Mouse (Mus musculus) forebrain, embryonic 16.5 days (tissue): ENCODE data around the gene Slc31a1. TPM values are rescaled to one million over a fixed set of nuclear protein-coding genes. Genes with fewer than 3 reads are reported as not detected.

Source experiments
- ATAC-seq: fragments of 200-750 bp; cut with Nextera tagmentation; 2 replicates; pipeline ENCODE4 v1.8.0; 2017; ENCODE audit warnings: mild to moderate bottlenecking, moderate library complexity
- H3K27ac ChIP-seq: fragments of 300-500 bp; sonication (generic); 2 replicates; pipeline ENCODE4 v1.5.1; 2014; ENCODE audit warnings: low read length, control low read depth
- H3K27me3 ChIP-seq: fragments of 300-500 bp; sonication (generic); replicated peaks from 2 replicates; pipeline ENCODE4 v1.6.1; 2014; ENCODE audit warnings: low read length; ENCODE audit not compliant: control insufficient read depth, insufficient read depth
- H3K36me3 ChIP-seq: fragments of 300-500 bp; sonication (generic); 2 replicates; pipeline ENCODE4 v1.6.1; 2014; ENCODE audit not compliant: control insufficient read depth, insufficient read depth
- H3K4me1 ChIP-seq: fragments of 300-500 bp; sonication (generic); replicated peaks from 2 replicates; pipeline ENCODE4 v1.6.1; 2014; ENCODE audit warnings: low read length; ENCODE audit not compliant: control insufficient read depth, insufficient read depth
- H3K4me2 ChIP-seq: fragments of 300-500 bp; sonication (generic); 2 replicates; pipeline ENCODE4 v1.6.1; 2014; ENCODE audit warnings: mild to moderate bottlenecking, low read length, control low read depth
- H3K4me3 ChIP-seq: fragments of 300-500 bp; sonication (generic); replicated peaks from 2 replicates; pipeline ENCODE4 v1.5.1; 2014; ENCODE audit warnings: mild to moderate bottlenecking, low read length, control low read depth
- H3K9ac ChIP-seq: fragments of 300-500 bp; sonication (generic); replicated peaks from 2 replicates; pipeline ENCODE4 v1.6.1; 2014; ENCODE audit warnings: low read depth, low read length, control low read depth
- H3K9me3 ChIP-seq: fragments of 300-500 bp; sonication (generic); 2 replicates; pipeline ENCODE4 v1.6.1; 2016; ENCODE audit warnings: low read length; ENCODE audit not compliant: control insufficient read depth
- WGBS: fragments of 180-500 bp; shearing (Covaris S2); extraction: QIAGEN DNeasy Blood & Tissue Kit; methylation state at CpG from one replicate; pipeline ENCODE4 v1.1.7; 2014; 5-methylcytosine and 5-hydroxymethylcytosine counted together
- polyA plus RNA-seq: library from polyadenylated mRNA; unstranded; fragments of >200 nt; fragmentation: Nextera tagmentation; extraction: Ambion mirVana; gene quantifications from 2 replicates; pipeline ENCODE4 v1.2.1, GENCODE M21; 2015

Slc31a1 gene
- polyA plus RNA-seq, 1 experiment from 2014 or later: 39.6 TPM

DNA sequence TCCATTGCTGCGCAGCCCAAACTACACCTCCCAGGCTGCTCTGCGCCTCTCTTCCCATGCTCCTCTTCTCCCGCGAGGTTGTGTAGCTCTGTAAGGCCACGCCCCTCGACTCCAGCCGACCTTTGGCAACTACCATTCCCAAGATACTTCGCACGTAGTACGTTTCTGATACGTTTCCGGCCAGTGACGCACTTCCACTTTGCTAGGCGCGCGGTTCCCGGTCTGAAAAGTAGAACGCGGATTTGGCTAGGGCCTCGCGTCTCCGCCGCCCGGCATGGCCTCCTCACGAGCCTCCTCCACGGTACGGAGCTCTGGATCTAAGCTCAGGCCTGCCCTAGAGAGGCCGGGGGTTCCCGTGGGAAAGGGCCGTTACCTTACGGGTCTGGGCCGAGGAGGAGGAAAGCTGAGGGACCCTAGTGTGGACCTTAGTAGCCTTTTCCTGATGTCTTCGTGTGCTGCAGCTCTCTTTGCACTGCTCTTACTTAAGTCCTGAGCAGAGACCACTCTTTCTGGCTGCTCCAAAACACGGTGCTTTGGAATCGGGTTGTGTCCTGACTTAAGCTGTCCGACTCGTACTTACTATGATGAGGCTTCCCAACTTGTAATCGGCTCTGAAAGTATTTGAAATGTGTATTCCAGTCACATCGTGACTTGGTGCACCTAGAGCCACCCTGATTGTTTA lies 48.2 kb downstream of the Slc31a1 start, which contains the start of the genes Cdc26 and Prpf4:
TSS of gene Cdc26 (minus strand) at position 42 of the 682 bp plus-strand sequence.
TSS of gene Prpf4 (plus strand) at position 197 of the 682 bp plus-strand sequence.
- under 1% methylated on average over 39 of the region's 39 CpGs for WGBS
- H3K4me1 ChIP-seq: peaks cover 28% of the 10 kb centered on the region
- ATAC-seq: peak; percentile 99

GRCm38 (mm10) chr4:62409615-62410014 lies 49.1 kb downstream of the Slc31a1 start:
- H3K4me3 ChIP-seq: peak overlapping the region; percentile 73
- H3K4me2 ChIP-seq: peak overlapping the region; percentile 56
- no peaks in the 10 kb centered on the region for H3K27me3 ChIP-seq
- no peaks in the 10 kb centered on the region for H3K9me3 ChIP-seq
- peak overlapping the region; percentile 73 for H3K9ac ChIP-seq
- ATAC-seq: no peak
- H3K36me3 ChIP-seq: peaks cover 5% of the 10 kb centered on the region; the same call in 1 of the 2 replicates
- peaks cover 28% of the 10 kb centered on the region for H3K4me1 ChIP-seq
- WGBS: 28% methylated on average over 6 of the region's 6 CpGs
- H3K27ac ChIP-seq: no peak overlapping the region

More for the DNA sequence above, 48.2 kb downstream of the Slc31a1 start, which contains the start of the genes Cdc26 and Prpf4:
- Histone ChIP-seq H3K4me2 (peak within 1 kb of the TSS; percentile 56), H3K36me3 (peaks cover 5% of the 10 kb centered on the region; the same call in 1 of the 2 replicates), H3K9ac (peak within 1 kb of the TSS; percentile 73), H3K27me3 (no peaks in the 10 kb centered on the region), H3K4me3 (peak within 1 kb of the TSS; percentile 73), H3K27ac (peak within 1 kb of the TSS; percentile 80), H3K9me3 (no peaks in the 10 kb centered on the region)

- Histone ChIP-seq H3K9ac (no peak overlapping the region), H3K4me3 (no peak overlapping the region), H3K27ac (no peak overlapping the region), H3K27me3 (no peaks in the 10 kb centered on the region), H3K4me2 (peak overlapping the region; percentile 56), H3K36me3 (peaks cover 11% of the 10 kb centered on the region), H3K9me3 (no peaks in the 10 kb centered on the region), H3K4me1 (peaks cover 28% of the 10 kb centered on the region)
- no peak for ATAC-seq
- 85% methylated on average over 2 of the region's 2 CpGs for WGBS
These were observed 49.8 kb downstream of the Slc31a1 start for GRCm38 (mm10) chr4:62410325-62410724.

DNA sequence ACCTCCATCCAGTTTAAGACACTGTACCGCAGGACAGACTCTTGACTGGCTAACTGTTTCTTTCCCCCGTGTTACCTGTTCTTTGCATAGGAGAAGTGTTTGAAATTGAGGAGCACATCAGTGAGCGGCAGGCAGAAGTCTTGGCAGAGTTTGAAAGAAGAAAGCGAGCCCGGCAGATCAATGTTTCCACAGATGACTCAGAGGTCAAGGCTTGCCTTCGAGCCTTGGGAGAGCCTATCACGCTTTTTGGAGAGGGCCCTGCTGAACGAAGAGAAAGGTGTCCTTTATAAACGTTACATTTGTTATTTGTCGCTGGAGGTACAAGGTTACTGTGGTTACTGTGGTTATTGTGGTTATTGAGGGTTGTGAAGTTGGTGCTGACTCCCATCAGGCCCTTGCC lies 51.1 kb downstream of the Slc31a1 start:
- WGBS: 94% methylated on average over 10 of the region's 10 CpGs
- no peaks in the 10 kb centered on the region for H3K9me3 ChIP-seq
- H3K27ac ChIP-seq: no peak overlapping the region
- peaks cover 18% of the 10 kb centered on the region for H3K4me1 ChIP-seq
- H3K27me3 ChIP-seq: no peaks in the 10 kb centered on the region
- H3K9ac ChIP-seq: no peak overlapping the region
- peaks cover 24% of the 10 kb centered on the region for H3K36me3 ChIP-seq
- ATAC-seq: no peak
- H3K4me3 ChIP-seq: no peak overlapping the region
- H3K4me2 ChIP-seq: no peak overlapping the region

GRCm38 (mm10) chr4:62418448-62418847 lies 57.9 kb downstream of the Slc31a1 start:
- WGBS: 45% methylated on average over 8 of the region's 8 CpGs
- Histone ChIP-seq H3K9me3 (no peaks in the 10 kb centered on the region), H3K4me2 (no peak overlapping the region), H3K4me1 (0 out of 2 replicates have a peak, but pooled peaks cover 2% of the 10 kb centered on the region), H3K27ac (no peak overlapping the region), H3K27me3 (no peaks in the 10 kb centered on the region), H3K4me3 (no peak overlapping the region), H3K36me3 (peaks cover 60% of the 10 kb centered on the region), H3K9ac (no peak overlapping the region)
- ATAC-seq: peak; percentile 71; the same call in 1 of the 2 replicates

GRCm38 (mm10) chr4:62419091-62419490 lies 58.6 kb downstream of the Slc31a1 start:
- H3K9me3 ChIP-seq: no peaks in the 10 kb centered on the region
- 0 out of 2 replicates have a peak, but pooled peaks cover 2% of the 10 kb centered on the region for H3K4me1 ChIP-seq
- no peak overlapping the region for H3K27ac ChIP-seq
- H3K4me3 ChIP-seq: no peak overlapping the region
- H3K4me2 ChIP-seq: no peak overlapping the region
- no peak for ATAC-seq
- no peak overlapping the region for H3K9ac ChIP-seq
- peaks cover 65% of the 10 kb centered on the region for H3K36me3 ChIP-seq
- no peaks in the 10 kb centered on the region for H3K27me3 ChIP-seq
- 92% methylated on average over 6 of the region's 6 CpGs for WGBS

- no peaks in the 10 kb centered on the region for H3K9me3 ChIP-seq
- H3K4me3 ChIP-seq: no peak overlapping the region
- H3K27me3 ChIP-seq: no peaks in the 10 kb centered on the region
- H3K4me1 ChIP-seq: no peaks in the 10 kb centered on the region
- 93% methylated on average over 4 of the region's 4 CpGs for WGBS
- peaks cover 36% of the 10 kb centered on the region for H3K36me3 ChIP-seq
- H3K27ac ChIP-seq: no peak overlapping the region
- H3K4me2 ChIP-seq: no peak overlapping the region
- H3K9ac ChIP-seq: no peak overlapping the region
- no peak for ATAC-seq
These were observed 65.4 kb downstream of the Slc31a1 start for GRCm38 (mm10) chr4:62425891-62426290.

DNA sequence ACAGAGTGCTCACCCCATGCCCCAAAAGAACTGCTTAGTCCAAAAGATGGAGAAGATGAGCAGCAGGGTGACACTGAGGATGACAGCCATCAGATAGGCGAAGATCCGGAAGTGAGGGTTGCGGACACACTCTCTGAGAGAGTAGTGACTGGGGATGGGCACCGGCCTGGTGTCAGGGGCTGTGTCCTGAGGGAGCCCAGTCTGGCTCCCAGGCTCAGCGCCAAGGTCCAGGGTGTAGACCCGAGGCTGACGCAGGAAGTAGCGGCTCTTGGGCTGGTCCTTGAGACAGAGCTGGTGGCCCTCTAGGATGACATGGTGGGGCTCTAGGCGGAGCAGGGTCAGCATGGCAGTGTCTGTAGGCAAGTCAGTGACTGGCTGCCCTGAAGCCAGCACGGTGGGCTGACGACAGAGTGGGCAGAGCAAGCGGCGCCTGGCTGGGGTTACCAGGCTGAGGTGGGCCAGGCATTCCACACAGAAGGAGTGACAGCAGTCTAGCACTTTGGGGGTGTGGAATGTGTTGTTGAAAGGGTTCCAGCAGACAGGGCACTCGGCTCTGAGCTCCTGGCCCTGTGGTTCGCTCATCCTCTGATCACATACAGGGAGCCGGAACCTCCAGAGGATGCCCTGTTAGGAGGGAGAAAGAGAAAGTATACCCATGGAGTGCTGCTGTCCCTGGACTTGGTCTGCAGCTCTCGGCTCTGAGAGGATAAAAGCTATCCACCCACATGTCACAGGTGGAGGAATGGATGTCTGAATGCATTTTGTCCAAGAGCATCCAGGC lies 67.6 kb downstream of the Slc31a1 start:
- Histone ChIP-seq H3K27ac (no peak overlapping the region), H3K36me3 (peaks cover 17% of the 10 kb centered on the region), H3K4me1 (no peaks in the 10 kb centered on the region), H3K27me3 (no peaks in the 10 kb centered on the region), H3K4me3 (no peak overlapping the region), H3K4me2 (no peak overlapping the region), H3K9ac (no peak overlapping the region), H3K9me3 (no peaks in the 10 kb centered on the region)
- 75% methylated on average over 17 of the region's 17 CpGs for WGBS
- peak; percentile 20; the same call in 1 of the 2 replicates for ATAC-seq

- ATAC-seq: no peak
- WGBS: 92% methylated on average over 9 of the region's 9 CpGs
- no peaks in the 10 kb centered on the region for H3K4me1 ChIP-seq
These were observed 69.1 kb downstream of the Slc31a1 start for GRCm38 (mm10) chr4:62429616-62430015.

More at GRCm38 (mm10) chr4:62429616-62430015, 69.1 kb downstream of the Slc31a1 start:
- Histone ChIP-seq H3K27ac (no peak overlapping the region), H3K27me3 (no peaks in the 10 kb centered on the region), H3K36me3 (peaks cover 7% of the 10 kb centered on the region), H3K4me3 (no peak overlapping the region), H3K9ac (no peak overlapping the region), H3K9me3 (no peaks in the 10 kb centered on the region), H3K4me2 (no peak overlapping the region)
